Mouse (Mus musculus) embryo, embryonic 10.5 days (tissue): ENCODE data around the gene Dis3l.

Experiments used
- DNase-seq: peaks from one replicate; pipeline ENCODE4 v3.0.0-alpha.2; 2015; ENCODE audit warnings: low spot score

Gene Dis3l

GRCm38 (mm10) chr9:64341254-64341566 is at the start of gene Dis3l:
Dis3l (minus strand) TSS chr9:64341288.
- DNase-seq: no peak

GRCm38 (mm10) chr9:64389576-64390292 is 48.6 kb upstream of the Dis3l start:
- no peak for DNase-seq

GRCm38 (mm10) chr9:64386466-64387211 is 45.6 kb upstream of the Dis3l start:
- peak; percentile 45 for DNase-seq

DNA sequence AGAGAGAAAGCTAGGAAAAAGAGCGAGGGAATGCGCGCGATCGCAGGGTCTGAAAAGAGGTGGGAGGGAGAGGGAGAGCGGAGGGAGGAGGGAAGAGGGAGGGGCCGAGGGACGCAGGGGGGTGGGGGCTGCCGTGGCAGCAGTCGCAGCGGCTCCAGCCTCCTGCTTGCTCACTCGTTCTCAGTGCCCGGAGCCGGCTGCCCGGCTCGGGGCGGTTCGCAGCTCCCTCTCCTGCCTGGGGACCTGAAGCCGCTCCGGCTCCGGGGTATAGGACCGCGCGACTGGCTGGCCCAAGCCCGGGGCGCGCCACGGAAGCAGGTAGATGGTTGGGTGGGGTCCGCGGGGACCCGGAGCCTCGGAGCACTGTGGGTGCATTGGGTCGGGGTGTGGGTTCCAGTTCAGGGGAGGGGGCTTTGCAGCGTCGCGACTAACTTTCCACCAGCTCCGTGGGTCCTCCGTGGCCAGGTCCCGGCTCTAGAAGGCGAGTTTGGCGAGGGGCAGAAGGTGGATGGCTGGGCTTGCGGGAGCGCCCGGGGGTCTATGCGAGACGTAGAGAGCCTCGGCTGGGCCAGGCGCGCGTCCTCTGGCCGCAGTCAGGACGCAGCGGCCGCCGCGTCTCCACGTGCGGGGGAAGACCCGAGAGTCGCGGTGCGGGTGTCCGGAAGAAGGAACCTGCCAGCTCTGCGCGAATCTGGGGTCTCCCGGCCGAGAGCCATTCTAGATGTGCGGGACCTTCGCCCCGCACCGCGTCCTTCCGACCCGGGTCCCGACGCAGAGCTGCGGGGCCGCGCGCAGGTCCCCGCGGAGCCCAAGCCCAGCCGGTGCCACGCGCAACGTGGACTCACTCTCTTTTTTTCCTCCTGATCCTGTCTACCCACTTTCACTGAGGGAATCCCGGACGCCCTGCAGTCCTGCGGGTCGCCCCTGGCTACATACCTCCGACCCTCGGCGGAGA is 44.7 kb upstream of the Dis3l start, which contains the start of gene Megf11:
Megf11 (plus strand) TSS at position 116 of the 955 bp plus-strand sequence.
- peak; percentile 82 for DNase-seq

- no peak for DNase-seq
Measured at GRCm38 (mm10) chr9:64383021-64383788, 42.1 kb upstream of the Dis3l start.

GRCm38 (mm10) chr9:64376380-64376779 is 35.3 kb upstream of the Dis3l start:
- no peak for DNase-seq

GRCm38 (mm10) chr9:64371305-64371819 is 30.3 kb upstream of the Dis3l start:
- DNase-seq: no peak

DNA sequence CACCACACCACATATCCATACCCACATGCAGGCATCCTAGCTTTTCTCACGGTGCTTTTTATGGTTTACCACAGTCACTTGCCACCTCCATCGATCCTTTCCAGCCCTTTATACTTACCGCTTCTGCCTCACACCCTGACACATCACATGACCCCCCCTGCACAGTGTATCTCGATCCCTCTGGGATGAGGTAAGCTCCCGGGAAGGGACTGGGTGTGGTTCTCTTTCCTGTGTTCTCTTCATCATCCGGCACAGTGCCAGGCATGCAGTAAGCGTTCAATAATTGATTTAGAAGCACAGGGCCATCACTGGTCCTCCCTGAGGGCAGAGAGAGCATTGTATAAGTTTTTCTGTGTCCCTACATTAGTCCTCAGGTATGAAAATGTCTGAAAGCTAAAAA is 28.8 kb upstream of the Dis3l start:
- DNase-seq: no peak

DNA sequence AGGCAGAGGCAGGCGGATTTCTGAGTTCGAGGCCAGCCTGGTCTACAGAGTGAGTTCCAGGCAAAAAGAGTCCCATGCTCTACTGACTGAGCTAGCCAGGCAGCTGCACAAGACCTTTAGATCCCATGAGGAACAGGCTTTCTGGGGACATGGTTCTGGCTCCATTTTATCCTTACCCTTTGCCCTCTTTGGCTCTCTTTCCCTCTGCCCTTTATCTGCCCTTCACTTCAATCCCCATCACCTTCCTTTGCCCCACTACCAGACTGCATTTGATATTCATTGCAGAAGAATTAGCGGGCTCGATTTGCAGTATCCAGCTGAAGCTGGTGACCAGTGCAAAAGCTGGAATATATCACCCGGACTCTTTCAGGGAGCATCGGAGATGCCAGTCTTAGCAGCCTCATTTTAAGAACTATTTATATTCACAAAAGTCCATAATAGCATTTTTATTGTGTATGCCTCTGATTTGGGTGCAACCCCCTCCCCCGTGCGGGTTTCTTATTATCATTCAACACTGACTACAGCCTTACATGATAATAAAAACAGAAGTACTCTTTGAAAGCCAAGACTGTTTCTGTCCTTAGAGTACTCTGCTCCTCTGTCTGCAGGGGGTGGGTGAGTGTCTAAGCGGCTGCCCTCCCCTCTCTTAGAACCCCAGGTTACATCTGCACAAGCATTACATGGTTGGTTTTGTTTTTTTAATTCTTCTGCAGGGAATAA is 20.3 kb upstream of the Dis3l start:
- no peak for DNase-seq

DNA sequence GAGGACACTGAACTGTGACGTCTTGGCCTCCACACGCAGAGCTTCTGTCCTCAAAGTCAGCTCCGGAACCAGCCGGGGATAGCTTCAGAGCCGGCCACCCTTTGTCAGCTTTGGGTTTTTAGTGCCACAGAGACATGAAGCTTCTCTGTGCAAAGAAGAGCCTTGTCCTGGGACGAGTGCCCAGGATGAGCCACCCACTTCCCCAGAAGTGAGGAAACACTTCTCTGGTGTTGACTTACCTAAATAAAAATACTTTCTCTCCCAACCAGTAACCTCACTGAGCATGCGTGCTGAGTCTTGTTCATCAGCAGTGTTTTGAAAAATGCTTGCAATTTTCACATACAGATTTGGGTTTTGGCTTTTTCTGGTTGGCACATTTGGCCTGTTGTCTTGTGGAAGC is 14.5 kb upstream of the Dis3l start:
- DNase-seq: no peak

DNA sequence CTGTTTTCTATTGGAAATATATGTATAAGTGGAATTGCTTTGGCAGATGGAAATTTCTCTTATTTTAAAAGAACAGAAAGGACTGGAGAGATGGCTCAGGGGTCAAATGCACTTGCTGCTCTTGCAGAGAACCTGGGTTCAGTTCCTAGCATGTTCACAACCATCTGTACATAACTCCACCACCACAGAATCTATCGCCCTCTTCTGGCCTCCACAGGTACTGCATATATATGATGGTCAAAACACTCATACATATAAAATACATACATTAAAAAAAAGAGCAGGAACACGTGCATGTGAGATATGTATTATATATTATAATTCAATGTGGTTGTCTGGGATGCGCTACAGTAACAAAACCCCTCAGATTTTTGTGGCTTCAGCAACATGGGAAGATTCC is 10.1 kb upstream of the Dis3l start:
- DNase-seq: peak; percentile 59

DNA sequence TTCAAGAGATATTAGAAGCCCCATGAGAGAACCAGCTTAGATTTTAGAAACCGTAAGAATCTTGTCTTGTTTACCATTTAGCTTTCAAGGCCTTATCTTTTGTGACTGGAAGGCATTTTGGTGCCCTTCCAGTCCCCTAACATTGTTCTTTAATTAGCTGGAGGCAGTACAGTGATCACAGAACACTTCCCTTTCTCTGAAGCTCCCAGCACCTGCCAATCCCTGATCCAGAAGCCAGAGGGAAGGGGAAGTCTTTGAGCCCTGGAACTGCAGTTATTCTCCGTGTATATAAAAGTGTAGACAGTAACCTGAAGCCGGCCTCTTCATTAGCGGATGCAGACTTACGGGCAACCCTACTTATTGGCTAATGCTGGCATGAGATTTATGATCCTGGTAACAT is 8.4 kb upstream of the Dis3l start:
- DNase-seq: no peak

GRCm38 (mm10) chr9:64347377-64347776 is 6.3 kb upstream of the Dis3l start:
- DNase-seq: peak; percentile 71

DNA sequence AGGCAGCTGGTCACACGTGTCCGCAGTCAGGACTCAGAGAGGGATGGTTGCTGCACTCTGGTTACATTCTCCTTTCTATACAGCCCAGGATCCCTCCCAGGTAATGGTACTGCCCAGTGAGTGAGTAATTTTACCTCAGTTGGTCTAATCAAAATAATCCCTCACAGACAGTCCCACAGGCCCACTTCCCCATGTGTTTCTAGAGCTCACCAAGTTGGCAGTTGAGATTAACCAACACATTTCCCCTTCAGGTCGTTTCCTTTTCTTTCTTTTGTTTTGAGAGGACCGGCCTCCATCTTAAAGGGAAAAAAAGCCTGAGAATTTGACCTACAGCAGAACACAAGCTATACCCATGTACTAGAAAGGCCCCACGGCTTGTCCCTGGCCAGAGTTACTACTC is 4.8 kb upstream of the Dis3l start:
- DNase-seq: no peak

DNA sequence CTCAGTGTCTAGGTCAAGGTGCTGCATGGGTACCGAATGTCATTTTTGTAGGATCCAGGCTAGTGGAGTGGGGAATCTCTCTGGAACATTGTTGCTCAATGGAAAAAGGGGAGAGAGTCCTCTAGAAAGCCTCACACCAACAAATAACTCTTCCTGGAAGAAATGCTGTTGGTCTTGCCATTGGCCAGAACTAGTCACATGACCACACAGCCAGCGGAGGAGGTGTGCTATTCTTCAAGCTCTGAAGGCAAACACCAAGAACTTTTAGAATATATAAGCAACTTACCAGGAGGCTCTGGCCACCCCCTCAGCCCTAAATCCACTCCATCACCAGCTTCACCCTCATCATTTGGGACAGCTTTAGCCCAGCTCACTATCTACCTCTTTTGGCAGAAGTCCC is 2.6 kb upstream of the Dis3l start:
- no peak for DNase-seq

- DNase-seq: no peak
Measured at GRCm38 (mm10) chr9:64341671-64342070, 583 bp upstream of the Dis3l start.

DNA sequence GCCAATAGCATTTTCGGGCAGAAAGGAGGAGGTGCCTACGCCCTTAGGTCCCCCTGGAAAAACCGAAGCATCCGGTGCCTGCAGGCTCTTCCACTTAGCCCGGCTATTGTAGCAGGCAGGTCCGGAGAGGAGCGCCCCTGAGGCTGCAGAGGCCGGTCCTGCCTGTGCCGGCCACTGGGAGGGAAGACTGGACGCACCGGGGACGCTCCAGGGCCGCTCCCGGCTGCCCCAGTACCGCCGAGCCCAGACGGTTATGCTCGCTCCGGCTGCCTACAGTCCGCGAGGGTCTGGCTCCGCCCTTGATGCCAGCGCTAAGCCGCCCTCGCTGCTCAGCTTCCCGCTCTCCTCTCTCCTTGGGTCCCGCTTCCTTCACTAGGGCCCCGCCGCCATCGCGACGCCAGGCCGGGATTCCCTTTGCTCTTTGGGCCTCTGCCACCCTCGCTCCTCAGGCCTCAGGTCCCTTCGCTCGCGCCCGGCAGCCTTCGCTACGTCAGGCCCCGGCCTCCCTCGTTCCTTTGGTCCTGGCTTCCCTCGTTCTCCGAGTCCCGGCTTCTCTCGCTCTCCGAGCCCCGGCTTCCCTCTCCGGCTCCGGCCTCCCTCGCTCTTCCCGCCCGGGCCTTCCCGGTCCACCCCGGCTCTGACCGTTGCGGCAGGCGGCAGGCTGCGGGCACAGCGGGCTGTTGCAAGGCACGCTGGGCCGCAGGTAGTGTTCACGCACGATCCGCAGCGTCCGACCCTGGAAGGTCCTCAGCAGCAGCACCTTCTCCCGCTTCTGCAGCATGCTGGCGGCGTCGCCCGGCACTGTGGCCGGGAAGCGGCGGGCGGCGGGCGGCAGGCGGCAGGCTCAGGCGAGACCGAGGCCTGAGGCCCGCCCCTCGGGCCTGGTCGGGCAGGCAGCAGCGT is 486 bp downstream of the Dis3l start:
- DNase-seq: peak; percentile 86

- DNase-seq: peak; percentile 32
Measured at GRCm38 (mm10) chr9:64339361-64339760, 1.7 kb downstream of the Dis3l start.

DNA sequence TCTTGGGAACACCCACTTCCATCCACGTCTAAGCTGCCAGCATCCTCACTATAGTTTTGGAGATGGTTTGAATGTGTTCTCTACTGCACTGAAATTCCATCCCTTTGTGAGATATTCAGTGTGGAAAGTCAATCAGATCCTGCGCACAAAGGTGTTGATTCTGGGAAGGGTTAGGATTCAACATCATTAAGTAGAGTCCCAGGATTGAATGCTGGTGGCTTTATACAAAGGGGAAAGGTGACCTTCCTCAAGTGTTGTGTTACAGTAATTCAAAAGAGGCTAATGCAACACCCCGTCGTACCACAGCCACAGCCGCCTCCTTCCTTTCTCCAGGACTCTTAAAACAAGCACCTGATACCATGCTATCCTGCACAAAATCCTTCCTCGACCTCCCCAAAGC is 5.3 kb downstream of the Dis3l start:
- no peak for DNase-seq

GRCm38 (mm10) chr9:64323976-64324375 is 17.1 kb downstream of the Dis3l start:
- DNase-seq: no peak
